Mouse (Mus musculus) gastrocnemius, postnatal 25 days (tissue): Measurements from ENCODE around the gene Tvp23a. TPM values are rescaled to one million over a fixed set of nuclear protein-coding genes. Genes with fewer than 3 reads are reported as not detected.

Experiments used
- DNase-seq: peaks from one replicate; pipeline ENCODE4 v3.0.0; 2022
- total RNA-seq, 2 experiments: library from RNA; stranded (reverse); gene quantifications; 1 replicate in 1 of 2; 2 replicates in 1 of 2; pipeline ENCODE4 v1.2.3; 2021

Gene Tvp23a
- total RNA-seq, 2 experiments from 2014 or later = 0.36 to 0.40 TPM

GRCm38 (mm10) chr16:10453872-10454582 is 6.9 kb upstream of the Tvp23a start:
- DNase-seq = no peak

- DNase-seq = peak; percentile 55
Observed at GRCm38 (mm10) chr16:10452445-10452896, 5.3 kb upstream of the Tvp23a start.

GRCm38 (mm10) chr16:10451906-10452305 is 4.7 kb upstream of the Tvp23a start:
- no peak for DNase-seq

GRCm38 (mm10) chr16:10448931-10449330 is 1.8 kb upstream of the Tvp23a start:
- no peak for DNase-seq

GRCm38 (mm10) chr16:10447781-10448180 is 619 bp upstream of the Tvp23a start:
- no peak for DNase-seq

GRCm38 (mm10) chr16:10446573-10447263 is 444 bp downstream of the Tvp23a start:
- no peak for DNase-seq

GRCm38 (mm10) chr16:10443723-10444122 is 3.4 kb downstream of the Tvp23a start:
- DNase-seq = no peak

GRCm38 (mm10) chr16:10441761-10442160 is 5.4 kb downstream of the Tvp23a start:
- no peak for DNase-seq

GRCm38 (mm10) chr16:10441328-10441727 is 5.8 kb downstream of the Tvp23a start:
- no peak for DNase-seq

- no peak for DNase-seq
Observed at GRCm38 (mm10) chr16:10438055-10438454, 9.1 kb downstream of the Tvp23a start.

GRCm38 (mm10) chr16:10436166-10436565 is 11.0 kb downstream of the Tvp23a start:
- DNase-seq = no peak

- DNase-seq = no peak
Observed at GRCm38 (mm10) chr16:10433344-10433743, 13.8 kb downstream of the Tvp23a start.

- DNase-seq = no peak
Observed at GRCm38 (mm10) chr16:10432387-10432786, 14.8 kb downstream of the Tvp23a start.

- DNase-seq = no peak
Observed at GRCm38 (mm10) chr16:10431911-10432310, 15.3 kb downstream of the Tvp23a start.

GRCm38 (mm10) chr16:10420447-10421054 is 26.6 kb downstream of the Tvp23a start:
- DNase-seq = no peak

- DNase-seq = no peak
Observed at GRCm38 (mm10) chr16:10417723-10418259, 29.4 kb downstream of the Tvp23a start.

- DNase-seq = no peak
Observed at GRCm38 (mm10) chr16:10416866-10417265, 30.3 kb downstream of the Tvp23a start.

- DNase-seq = no peak
Observed at GRCm38 (mm10) chr16:10415976-10416375, 31.2 kb downstream of the Tvp23a start.

GRCm38 (mm10) chr16:10411764-10412746 is 35.1 kb downstream of the Tvp23a start, which contains the start of gene Nubp1:
Gene Nubp1 (plus strand): TSS chr16:10411948.
- DNase-seq = peak; percentile 92

GRCm38 (mm10) chr16:10399160-10399559 is 48.0 kb downstream of the Tvp23a start:
- DNase-seq = no peak

GRCm38 (mm10) chr16:10398755-10399154 is 48.4 kb downstream of the Tvp23a start:
- no peak for DNase-seq
